Mouse (Mus musculus): ENCODE data around the gene Fasl. TPM values are rescaled to one million over a fixed set of nuclear protein-coding genes. Genes with fewer than 3 reads are reported as not detected.

Gene Fasl
- total RNA-seq (2021) = not detected
- 0.04 TPM in 1 of 2 replicates, not detected in the other for polyA plus RNA-seq (2012; rRNA removed)
- long read RNA-seq = 0 reads

GRCm38 (mm10) chr1:161788339-161788738 lies at the start of gene Fasl:
Gene Fasl (minus strand): TSS chr1:161788495.
- no peak for DNase-seq

GRCm38 (mm10) chr1:161826677-161827076 lies 38.4 kb upstream of the Fasl start:
- DNase-seq = no peak

- no peak for DNase-seq
These were observed 21.1 kb upstream of the Fasl start for GRCm38 (mm10) chr1:161809428-161809827.

- DNase-seq = no peak
These were observed 20.7 kb upstream of the Fasl start for GRCm38 (mm10) chr1:161808980-161809379.

GRCm38 (mm10) chr1:161804541-161804971 lies 16.3 kb upstream of the Fasl start:
- no peak for DNase-seq

GRCm38 (mm10) chr1:161801321-161801720 lies 13.0 kb upstream of the Fasl start:
- no peak for DNase-seq

GRCm38 (mm10) chr1:161800256-161800655 lies 12.0 kb upstream of the Fasl start:
- DNase-seq = no peak

GRCm38 (mm10) chr1:161799791-161800190 lies 11.5 kb upstream of the Fasl start:
- DNase-seq = no peak

GRCm38 (mm10) chr1:161798866-161799265 lies 10.6 kb upstream of the Fasl start:
- no peak for DNase-seq

GRCm38 (mm10) chr1:161794447-161795211 lies 6.3 kb upstream of the Fasl start:
- no peak for DNase-seq

GRCm38 (mm10) chr1:161793321-161793720 lies 5.0 kb upstream of the Fasl start:
- DNase-seq = no peak

- DNase-seq = no peak
These were observed 4.3 kb upstream of the Fasl start for GRCm38 (mm10) chr1:161792687-161792969.

GRCm38 (mm10) chr1:161791854-161792686 lies 3.8 kb upstream of the Fasl start:
- no peak for DNase-seq

- no peak for DNase-seq
These were observed 5.6 kb downstream of the Fasl start for GRCm38 (mm10) chr1:161782725-161783124.

- DNase-seq = no peak
These were observed 6.7 kb downstream of the Fasl start for GRCm38 (mm10) chr1:161781594-161781993.

GRCm38 (mm10) chr1:161779057-161779456 lies 9.2 kb downstream of the Fasl start:
- DNase-seq = no peak

- no peak for DNase-seq
These were observed 13.1 kb downstream of the Fasl start for GRCm38 (mm10) chr1:161775151-161775550.

GRCm38 (mm10) chr1:161771293-161771692 lies 17.0 kb downstream of the Fasl start:
- DNase-seq = no peak

GRCm38 (mm10) chr1:161769329-161769728 lies 19.0 kb downstream of the Fasl start:
- DNase-seq = no peak

- no peak for DNase-seq
These were observed 21.2 kb downstream of the Fasl start for GRCm38 (mm10) chr1:161767101-161767524.

GRCm38 (mm10) chr1:161766656-161767055 lies 21.6 kb downstream of the Fasl start:
- no peak for DNase-seq

GRCm38 (mm10) chr1:161765932-161766331 lies 22.4 kb downstream of the Fasl start:
- no peak for DNase-seq

- DNase-seq = no peak
These were observed 23.3 kb downstream of the Fasl start for GRCm38 (mm10) chr1:161764964-161765363.
